Mouse (Mus musculus) frontal cortex, postnatal 14 days (tissue): ENCODE data around the gene Itpr1.

Source experiments
- DNase-seq, 2 experiments: peaks; one replicate each; pipeline ENCODE4 v3.0.0; 2022; ENCODE audit warnings: low spot score in 2 of 2

The Itpr1 gene

GRCm38 (mm10) chr6:108516248-108516647, 303.4 kb downstream of the Itpr1 start:
- no peak for DNase-seq

DNA sequence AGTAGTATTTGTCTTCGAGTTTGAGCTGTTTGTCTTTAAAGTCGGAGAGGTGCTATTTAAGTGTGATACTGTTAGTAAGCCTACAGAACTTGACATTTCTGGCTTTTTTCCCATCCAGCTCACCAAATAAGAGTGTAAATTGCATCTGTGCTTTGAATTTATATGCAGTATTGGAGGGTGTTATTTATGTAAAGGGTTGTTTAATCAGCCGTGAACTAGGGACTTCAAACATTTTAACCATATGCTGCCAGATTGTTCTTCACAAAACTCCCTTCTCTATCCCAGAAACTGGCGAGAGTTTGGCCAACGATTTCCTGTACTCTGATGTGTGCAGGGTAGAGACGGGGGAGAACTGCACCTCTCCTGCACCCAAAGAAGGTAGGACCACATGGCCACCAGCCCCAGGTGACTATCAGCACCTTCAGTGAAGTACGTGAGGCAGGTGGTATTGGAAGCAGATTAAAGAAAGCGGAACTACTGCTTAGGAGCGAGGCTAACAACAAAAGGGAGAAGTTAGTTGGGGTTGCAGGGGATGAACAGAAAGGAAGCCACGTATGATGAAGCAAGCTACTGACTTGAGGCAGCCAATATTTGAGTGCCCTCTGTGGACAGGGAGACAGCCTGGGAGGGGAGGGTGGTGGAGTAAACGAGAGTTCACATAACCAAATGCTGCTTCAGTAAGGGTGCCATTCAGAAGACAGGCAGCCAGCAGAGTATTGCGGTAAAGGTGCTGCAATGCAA, 304.5 kb downstream of the Itpr1 start:
- no peak for DNase-seq

DNA sequence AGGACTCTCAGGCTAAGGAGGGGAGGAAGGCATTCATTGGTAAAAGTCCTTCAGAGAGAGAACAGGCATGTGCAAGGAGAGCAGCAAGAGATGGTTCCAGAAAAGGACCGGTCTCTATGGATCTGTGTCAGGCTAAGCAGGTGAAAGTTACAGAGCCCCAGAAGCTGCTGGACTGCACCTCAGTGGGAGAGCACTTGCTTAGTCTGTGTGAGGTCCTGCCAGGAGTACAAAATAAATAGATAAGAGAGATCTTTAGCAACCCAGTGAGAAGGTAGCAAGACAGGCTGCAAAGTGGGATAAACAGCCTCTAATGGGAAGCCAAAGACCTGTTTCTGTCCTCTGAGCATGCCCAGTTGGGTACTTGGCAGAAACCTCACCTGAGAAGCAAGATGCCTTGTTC, 305.1 kb downstream of the Itpr1 start:
- DNase-seq, result no peak

DNA sequence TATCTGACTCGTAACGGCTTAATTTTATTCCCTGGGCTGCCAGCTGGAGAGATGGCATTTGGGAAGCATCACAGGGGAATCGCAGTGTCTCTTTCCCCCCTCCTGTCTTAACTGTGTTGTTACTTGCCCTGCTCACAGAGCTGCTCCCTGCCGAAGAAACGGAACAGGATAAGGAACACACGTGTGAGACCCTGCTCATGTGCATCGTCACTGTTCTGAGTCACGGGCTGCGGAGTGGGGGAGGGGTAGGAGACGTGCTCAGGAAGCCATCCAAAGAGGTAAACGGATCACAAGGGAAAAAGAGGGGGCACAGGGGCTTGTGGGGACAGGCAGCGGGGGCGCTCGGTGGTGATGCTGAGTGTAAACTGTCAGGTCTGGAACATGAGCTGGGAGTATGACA, 305.7 kb downstream of the Itpr1 start:
- no peak for DNase-seq

DNA sequence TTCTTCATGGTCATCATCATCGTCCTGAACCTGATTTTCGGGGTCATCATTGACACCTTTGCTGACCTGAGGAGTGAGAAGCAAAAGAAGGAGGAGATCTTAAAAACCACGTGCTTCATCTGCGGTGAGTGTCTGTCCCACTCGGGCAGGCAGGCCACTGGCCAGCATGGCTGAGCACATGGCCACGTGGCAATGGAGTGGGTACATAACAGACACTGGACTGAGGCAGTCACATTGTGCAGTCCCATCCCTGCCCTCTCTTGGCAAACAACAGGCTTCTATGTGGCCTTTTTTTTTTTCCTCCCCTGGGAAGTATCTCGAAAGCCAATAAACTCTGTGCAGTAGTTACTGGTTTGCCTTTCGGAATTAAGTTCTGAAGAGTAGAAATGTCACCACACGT, 306.4 kb downstream of the Itpr1 start:
- DNase-seq, result no peak

GRCm38 (mm10) chr6:108523956-108524616, 311.2 kb downstream of the Itpr1 start:
- no peak for DNase-seq

DNA sequence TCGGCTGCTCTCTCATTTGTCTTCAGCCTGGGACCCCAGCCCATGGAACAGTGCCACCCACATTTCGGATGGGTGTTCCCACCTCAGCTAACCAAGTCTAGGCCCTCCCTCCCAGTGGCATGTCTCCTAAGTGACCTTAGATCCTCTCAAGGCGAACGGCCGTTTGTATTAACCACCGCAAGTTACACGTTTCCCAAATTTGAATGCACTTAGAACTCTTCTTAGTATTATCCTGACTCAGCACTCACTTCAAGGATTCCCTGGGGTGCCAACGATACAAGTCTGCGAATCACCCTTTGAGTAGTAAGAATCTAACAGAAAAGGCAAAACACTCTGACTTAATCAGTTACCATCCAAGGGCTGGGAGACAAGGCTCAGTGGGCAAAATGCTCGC, 311.7 kb downstream of the Itpr1 start:
- DNase-seq, result no peak

GRCm38 (mm10) chr6:108527560-108527959, 314.7 kb downstream of the Itpr1 start:
- no peak for DNase-seq

DNA sequence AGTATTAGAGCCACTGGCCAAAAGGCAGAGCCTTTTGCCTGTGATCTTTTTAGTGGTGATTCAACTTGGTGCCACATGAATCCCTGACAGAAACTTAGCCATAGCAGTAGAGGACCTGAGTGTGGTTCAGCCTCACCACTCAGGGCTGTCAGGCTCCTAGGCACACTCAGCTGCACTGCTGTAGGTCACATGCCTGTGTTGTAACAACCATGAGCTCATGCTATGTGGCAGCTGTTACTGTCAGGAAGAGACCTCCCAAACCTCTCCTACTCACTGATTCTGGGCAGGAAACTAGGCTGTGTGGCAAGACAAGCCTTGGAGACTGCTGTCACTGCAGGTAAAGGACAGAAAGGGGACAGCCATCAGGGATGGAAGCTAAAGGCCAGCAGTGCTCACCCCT, 315.1 kb downstream of the Itpr1 start:
- no peak for DNase-seq

DNA sequence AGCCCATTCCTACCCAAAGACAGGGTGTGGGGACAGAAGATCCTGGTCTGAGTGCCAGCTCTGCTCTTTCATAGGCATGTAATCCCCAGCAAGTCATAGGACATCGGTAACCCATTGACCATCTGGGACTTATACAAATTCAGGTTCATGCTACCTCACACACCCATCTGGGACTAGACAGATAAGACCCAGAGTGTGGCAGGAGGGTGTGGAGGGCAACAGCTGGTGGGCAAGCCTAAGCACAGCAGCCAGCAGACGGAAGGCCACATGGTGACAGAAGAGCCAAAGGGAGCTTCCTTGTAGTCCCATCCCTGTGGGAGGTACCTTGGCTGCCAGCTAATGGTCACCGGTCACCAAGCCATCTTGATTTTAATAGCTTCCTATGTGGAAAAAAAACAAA, 316.3 kb downstream of the Itpr1 start:
- DNase-seq, result no peak

- DNase-seq, result no peak
Observed at GRCm38 (mm10) chr6:108530781-108531323, 318.0 kb downstream of the Itpr1 start.

GRCm38 (mm10) chr6:108531324-108532311, 318.7 kb downstream of the Itpr1 start:
- DNase-seq, result no peak

DNA sequence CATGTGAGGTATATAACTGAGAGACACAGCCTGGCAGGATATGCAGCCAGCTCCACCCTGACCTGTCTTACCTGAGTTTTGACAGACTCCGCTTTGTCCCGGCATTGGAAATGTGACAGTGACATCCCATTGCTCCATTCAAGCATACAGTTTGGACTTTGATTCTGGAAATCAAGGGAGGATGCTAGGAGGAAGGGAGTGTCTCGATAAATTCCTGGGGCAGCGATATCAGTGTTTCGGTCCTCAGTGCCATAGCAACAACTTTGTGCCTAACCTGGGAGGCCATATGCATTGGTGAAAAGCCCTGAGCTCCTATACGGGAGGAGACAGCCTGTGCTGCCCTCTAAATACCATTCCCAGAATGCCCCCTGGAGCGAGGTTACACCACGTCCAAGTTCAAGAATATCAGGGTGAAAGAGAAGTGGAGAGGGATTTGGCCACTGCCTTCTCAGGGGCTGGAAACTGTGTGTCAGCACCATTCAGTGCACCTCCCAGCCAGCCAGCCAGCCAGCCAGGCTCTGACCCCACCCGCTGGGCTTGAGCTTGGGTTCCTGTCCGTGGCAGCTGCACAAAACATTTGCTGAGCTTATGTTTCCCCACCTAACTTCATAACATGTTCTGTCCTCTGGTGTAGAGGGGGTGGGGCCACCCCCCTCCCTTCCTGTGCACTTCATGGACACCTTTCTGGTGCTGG, 319.7 kb downstream of the Itpr1 start:
- DNase-seq, result no peak

GRCm38 (mm10) chr6:108534139-108534538, 321.2 kb downstream of the Itpr1 start:
- no peak for DNase-seq

GRCm38 (mm10) chr6:108534596-108534995, 321.7 kb downstream of the Itpr1 start:
- no peak for DNase-seq

DNA sequence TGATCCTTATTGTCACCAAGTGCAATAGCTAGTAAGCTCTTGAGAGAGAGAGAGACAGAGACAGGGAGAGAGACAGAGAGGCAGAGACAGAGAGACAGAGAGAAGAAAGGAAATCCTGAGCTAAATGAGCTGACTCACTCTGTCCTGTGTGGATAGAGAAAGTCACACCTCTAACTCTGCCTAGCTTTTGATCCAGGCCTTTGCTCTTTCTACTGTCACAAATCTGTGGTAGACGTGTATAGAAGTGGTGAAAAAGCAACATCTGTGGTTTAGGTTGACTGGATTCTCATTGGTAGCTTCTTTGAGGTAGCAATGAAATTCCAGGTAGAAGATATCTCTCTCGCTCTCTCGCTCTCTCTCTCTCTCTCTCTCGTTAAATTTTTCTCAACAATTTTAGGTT, 322.4 kb downstream of the Itpr1 start:
- DNase-seq, result no peak

DNA sequence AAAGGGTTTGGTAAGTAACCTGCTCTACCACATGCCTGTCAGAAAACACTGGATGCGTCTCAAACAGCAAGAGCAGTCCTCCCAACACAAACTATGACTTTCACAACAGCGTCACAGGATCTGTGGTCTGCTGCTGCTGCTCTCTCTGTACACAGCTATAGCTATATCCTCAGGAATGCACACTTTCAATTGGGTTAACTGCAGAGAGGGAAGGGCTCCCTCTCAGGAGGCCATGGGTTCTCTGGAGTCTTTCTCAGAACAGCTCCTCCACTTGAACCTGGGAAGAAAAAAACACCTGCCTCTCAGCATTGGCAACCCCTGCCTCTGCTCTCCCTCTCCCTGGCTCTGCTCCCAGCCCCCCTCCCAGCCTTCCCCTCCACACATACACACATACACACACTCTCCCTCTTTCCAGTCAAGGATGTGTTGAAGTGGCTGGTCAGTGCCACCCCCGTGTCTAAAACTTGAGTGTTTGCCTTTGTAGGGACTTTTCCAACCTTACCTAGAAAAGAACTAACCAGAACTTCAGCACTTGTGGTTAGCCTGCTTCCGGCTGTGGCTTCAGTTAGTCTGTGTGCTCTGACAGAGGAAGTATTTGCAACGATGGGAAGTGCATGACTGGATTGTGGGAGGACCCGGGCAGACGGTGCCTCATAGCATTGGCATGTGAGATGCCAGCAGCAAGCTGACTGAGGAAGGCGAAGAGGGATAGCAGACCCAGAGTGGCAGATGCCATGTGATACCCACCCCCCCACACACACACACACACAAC, 323.8 kb downstream of the Itpr1 start:
- no peak for DNase-seq

- DNase-seq, result no peak
Observed at GRCm38 (mm10) chr6:108538406-108538805, 325.5 kb downstream of the Itpr1 start.

DNA sequence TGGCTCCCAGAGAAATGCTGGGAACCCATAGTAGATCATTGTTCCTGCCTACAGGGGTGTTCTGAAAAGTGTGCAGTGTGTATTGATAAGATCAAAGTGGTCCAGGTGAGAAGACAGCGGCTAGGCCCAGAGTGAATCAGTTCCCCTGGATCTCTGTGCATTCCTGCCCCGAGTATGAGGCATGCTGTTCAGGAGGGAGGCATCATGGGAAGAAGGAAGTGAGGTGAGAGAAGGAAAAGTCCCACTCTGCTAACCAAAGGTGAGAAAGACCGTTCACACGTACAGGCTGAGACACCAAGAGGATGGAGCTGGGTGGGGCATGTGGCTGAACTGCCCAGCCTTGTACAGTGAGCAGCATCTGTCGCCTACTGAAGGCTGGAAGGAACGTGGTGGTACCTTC, 327.5 kb downstream of the Itpr1 start:
- DNase-seq, result no peak

DNA sequence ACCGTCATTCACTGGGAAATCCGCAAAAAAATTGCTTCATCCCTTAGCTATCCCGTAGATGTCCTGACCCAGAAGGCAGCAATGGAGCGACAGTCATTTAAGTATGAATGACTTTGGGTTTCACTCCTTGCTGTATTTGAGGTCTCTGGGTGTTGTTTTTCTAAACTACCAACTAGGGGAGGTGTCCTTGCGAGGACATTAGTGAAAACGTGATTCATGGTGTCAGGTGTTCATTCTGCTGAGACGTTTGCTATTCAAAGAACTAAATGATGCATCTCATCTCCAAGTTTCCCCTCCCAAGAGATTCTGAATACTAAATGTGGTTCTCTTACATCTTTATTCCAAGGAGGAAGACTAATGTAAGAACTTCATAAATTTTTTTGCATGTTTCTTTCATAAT, 332.0 kb downstream of the Itpr1 start:
- no peak for DNase-seq

DNA sequence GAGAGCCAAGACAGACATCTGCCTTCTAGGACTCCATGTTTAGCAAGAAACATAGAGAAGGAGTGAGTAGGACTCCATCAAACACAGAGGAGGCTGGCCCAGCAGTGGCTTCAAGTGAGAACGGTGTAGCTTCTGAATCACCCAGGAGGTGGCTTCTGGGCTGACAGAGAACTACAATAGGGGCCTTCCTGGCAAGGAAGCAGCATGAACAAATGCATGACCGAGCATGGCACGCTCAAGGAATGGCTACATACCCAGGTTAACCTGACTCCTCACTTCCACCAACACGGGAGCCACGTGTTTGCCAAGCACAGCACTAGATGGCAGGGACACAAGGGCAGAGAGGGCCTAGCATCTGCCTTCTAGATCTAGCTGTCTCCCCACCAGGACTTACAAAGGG, 332.6 kb downstream of the Itpr1 start:
- DNase-seq, result no peak
